Mouse (Mus musculus): ENCODE results near the gene Psen1.

GRCm38 (mm10) chr12:83781204-83781603 is 93.3 kb downstream of the Psen1 start:
- no peak for TF ChIP-seq CTCF (IDR thresholded peaks at IDR 0.05; ENCODE audit: borderline replicate concordance, control insufficient read depth, extremely low read depth, insufficient read depth, low read length, poor library complexity)
- no peak for TF ChIP-seq POLR2A (IDR thresholded peaks at IDR 0.05; ENCODE audit: control insufficient read depth, extremely low read depth, insufficient read depth, low read length, poor library complexity)

Data from thymus, adult 2 months (tissue).